ENCODE assay signal across 9 mouse cellular contexts in the genomic region with DNA sequence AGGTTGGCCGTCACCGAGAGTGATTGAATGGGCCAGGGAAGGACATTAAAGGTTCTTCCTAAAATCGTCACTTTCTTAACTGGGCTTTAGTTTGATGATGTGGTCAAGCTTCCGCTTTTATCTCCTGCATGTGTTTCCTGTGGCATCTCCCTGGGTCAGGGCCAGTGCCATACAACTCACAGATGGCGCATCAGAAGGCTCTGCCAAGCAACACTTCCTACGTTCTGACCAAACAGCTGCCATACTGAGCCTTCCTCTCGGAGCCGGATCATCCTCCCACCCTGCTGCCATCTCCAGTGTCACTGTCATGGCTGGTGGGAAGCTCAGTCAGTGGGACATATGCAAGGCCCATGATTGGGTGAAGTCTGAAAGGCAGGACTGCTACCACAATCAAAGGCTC. TPM values are rescaled to one million over a fixed set of nuclear protein-coding genes. Genes with fewer than 3 reads are reported as not detected.
DNase-seq lines count a peak whose midpoint lies in the region; ATAC-seq lines count a peak whose summit lies in the region.
"Had no signal": no experiment of that assay in that cellular context is flagged by ENCODE, and none has a peak within 500 bp of the region (broad histone marks: within the 10 kb centered on the region; RNA-seq: fewer than 3 reads in every experiment).

No protein-coding gene starts in this region.

- H3K4me3 ChIP-seq in intestine, embryonic 15.5 days (replicated peaks), result no peak overlapping the region
- H3K4me3 ChIP-seq: liver, embryonic 15.5 days had no signal

- no peaks in the 10 kb centered on the region for H3K36me3 ChIP-seq in intestine, embryonic 15.5 days

- H3K4me2 ChIP-seq in intestine, embryonic 15.5 days (replicated peaks), result no peak overlapping the region
- H3K4me2 ChIP-seq: liver, embryonic 15.5 days had no signal

- ATAC-seq in monocyte, adult 5-6 weeks (replicated peaks; ENCODE audit: insufficient number of reproducible peaks, low FRiP score, low TSS enrichment, poor library complexity, severe bottlenecking), result peak; percentile 82
- ATAC-seq in intestine, embryonic 15.5 days, result no peak

- peaks cover 24% of the 10 kb centered on the region; the same call in 1 of the 2 replicates for H3K4me1 ChIP-seq in intestine, embryonic 15.5 days (replicated peaks)

- peak; percentile 44 for DNase-seq in heart, adult 8-10 months (ENCODE audit: low spot score)
- no peak for DNase-seq in heart, postnatal 14 days
- peak; percentile 91 for DNase-seq in cerebellum, adult 11-12 months
- DNase-seq in layer of hippocampus, adult 18-20 months (ENCODE audit: low spot score in 2 of 2), result peak; percentile 83 to 92
- no peak for DNase-seq in kidney, postnatal 25 days
- no peak for DNase-seq in urinary bladder, adult 2 months (ENCODE audit: low spot score)

- no peak overlapping the region for H3K9ac ChIP-seq in intestine, embryonic 15.5 days
- H3K9ac ChIP-seq: liver, embryonic 15.5 days had no signal

- H3K27ac ChIP-seq in intestine, embryonic 15.5 days, result no peak overlapping the region
- H3K27ac ChIP-seq: liver, embryonic 15.5 days had no signal

- no peaks in the 10 kb centered on the region for H3K9me3 ChIP-seq in intestine, embryonic 15.5 days
- H3K9me3 ChIP-seq: liver, embryonic 15.5 days had no signal

- intact Hi-C loops in heart, postnatal 14 days (cut with DNase I), result no loop called here

- WGBS in intestine, embryonic 15.5 days, result 84% methylated on average over 8 of the region's 8 CpGs

- no peaks in the 10 kb centered on the region for H3K27me3 ChIP-seq in intestine, embryonic 15.5 days (replicated peaks)
- H3K27me3 ChIP-seq: liver, embryonic 15.5 days had no signal

RNA-seq across cellular contexts. Expression of gene Mtmr12, which starts 6.7 kb away (rescaled TPM):
- total RNA-seq in heart, adult 8-10 months (2022), result 10 to 100 TPM in 2 of 4 experiments, 1 to 10 TPM in 2; 6.8 to 11.1 (median 9.0) TPM
- total RNA-seq in heart, postnatal 14 days (2021), result 10 to 100 TPM; 12.7 to 13.1 TPM
- total RNA-seq in layer of hippocampus, adult 18-20 months (2021), result 10 to 100 TPM; 61.3 to 65.7 TPM
- 34.1 to 46.7 TPM (median 39.5 TPM) in 3 replicates for total RNA-seq in monocyte, adult 5-6 weeks (2017)
- 13.7 and 14.0 TPM in 2 replicates for polyA plus RNA-seq in urinary bladder, adult 2 months (2012; rRNA removed)
- 16.6 and 17.9 TPM in 2 replicates for polyA plus RNA-seq in intestine, embryonic 15.5 days (2015; fragmentation: Nextera tagmentation; extraction: Ambion mirVana)

Comparison
In these comparisons a context has a peak if more than half of its experiments do, and no peak if none do; other contexts are left out.
1. DNase-seq: peak in heart, adult 8-10 months (single experiment), cerebellum, adult 11-12 months (single experiment) and layer of hippocampus, adult 18-20 months (2 of 2); none in heart, postnatal 14 days (0 of 2), kidney, postnatal 25 days (0 of 2) and urinary bladder, adult 2 months (single experiment).